Mouse (Mus musculus) layer of hippocampus, adult 11-12 months (tissue): ENCODE measurements around the gene Ddi2.
"Not testable (repeated sequence)": the region's sequence is repeated elsewhere in the genome, so short reads cannot be mapped to it uniquely, and the experiment has no call there.

Source experiments
- DNase-seq: peaks from one replicate; pipeline ENCODE4 v3.0.0; 2022; ENCODE audit warnings: low spot score

Gene Ddi2

DNA sequence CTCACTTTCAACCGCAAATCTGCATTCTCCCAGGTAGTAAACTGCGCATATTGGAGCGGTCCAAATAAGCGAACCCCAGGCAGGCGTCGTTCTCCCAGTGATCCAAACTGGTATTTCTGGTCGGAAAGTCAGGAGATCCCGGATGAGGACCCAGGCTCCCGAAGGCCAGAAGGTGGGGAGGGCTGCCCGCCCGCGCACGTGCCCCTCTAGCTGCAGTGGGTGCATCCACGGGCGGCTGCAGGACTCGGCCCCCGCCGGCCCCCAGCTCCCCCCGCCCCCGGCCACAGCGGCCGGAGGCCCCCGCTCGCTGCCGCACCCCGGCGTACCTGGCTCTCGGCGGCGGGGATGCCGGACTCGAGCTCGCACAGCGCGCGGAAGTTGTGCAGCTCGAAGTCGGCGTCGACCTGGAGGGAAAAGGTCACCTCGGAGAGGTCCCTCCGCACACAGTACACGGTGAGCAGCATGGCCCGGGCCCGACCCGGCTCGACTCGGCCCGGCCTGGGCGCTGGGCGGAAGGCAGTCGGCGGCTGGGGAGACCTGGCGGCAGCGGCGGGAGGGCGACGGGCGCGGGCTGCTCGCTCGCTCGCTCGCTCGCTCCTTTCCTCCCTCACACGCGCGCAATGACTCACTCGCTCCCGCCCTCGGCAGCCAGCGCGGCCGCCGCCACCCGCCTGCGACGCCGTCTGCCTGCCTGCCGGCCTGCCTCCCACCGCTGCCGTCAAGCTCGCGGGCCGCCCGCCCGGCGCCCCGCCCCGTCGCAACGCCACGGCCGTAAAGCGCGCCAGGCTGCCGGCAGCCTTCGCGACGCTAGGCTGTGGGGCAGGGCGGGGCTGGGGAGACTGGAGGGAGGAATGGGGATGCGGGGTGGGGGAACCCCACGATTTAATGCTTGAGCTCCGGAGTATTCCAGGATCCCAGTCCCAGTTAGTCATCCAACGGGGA, at the start of gene Ddi2:
Gene Ddi2 (minus strand): TSS at position 689 of the 942 bp plus-strand sequence.
- peak; percentile 90 for DNase-seq

DNA sequence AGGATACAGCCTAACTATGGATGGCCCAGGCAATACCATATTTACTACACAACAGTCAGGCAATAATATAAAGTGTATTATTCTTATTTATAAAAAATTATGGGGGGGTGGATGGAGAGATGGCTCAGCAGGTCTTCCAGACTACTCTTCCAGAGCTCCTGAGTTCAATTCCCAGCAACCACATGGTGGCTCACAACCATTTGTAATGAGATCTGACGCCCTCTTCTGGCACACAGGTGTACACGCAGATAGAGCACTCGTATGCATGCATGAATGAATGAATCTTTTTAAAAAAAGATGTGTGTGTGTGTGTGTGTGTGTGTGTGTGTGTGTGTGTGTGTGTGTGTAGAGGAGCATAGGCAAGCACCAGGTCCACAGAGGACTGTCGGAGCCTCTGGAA, 49.8 kb upstream of the Ddi2 start:
- DNase-seq = not testable (repeated sequence)

DNA sequence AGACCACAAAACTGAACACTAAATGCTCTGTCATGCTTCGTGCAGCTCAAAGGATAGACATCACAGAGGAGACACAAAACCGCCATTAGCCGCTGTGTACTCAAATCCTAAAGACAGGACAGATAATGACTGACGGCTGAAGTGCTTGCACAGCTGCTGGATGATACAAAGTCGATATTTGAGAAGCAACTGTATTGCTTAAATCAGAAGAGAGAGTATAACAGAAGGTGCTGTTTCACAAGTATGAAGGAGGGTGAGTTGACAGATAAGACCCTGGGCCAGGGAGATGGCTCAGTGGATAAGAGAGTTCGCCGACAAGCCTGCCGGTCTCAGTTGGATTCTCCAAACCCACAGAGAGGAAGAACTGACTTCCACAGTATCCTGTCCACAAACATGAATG, 48.6 kb upstream of the Ddi2 start:
- DNase-seq = no peak

DNA sequence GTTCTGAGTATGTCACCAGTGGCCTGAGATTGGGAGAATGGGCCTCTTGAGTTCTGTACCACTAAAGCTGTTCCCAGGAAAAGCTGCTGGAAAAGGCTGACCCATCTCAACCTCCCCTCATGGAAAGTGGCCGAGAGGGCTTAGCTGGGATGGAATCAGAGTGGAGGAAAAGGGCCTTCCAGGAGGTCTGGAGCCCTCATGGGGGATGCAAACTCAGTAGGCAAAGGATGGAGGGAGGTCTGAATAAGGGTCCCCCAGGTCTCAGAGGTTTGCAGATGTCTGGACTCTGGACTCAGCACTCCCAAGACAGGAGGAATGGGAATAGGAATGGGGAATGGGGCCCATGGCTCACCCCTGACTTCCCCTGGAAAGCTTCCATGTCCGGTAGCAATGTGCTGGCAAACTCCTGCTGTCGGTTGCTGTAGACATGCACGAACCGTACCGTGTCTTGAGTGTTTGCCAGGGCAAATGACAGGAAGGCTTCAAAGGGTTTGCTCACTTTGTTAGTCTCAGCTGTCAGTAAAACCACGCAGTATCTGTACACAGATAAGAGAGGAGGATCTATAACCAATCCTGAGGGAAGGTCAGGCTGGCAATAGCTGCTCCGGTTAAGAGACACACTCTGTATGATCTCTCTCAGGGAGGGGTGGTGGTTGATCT, 46.4 kb upstream of the Ddi2 start:
- no peak for DNase-seq

DNA sequence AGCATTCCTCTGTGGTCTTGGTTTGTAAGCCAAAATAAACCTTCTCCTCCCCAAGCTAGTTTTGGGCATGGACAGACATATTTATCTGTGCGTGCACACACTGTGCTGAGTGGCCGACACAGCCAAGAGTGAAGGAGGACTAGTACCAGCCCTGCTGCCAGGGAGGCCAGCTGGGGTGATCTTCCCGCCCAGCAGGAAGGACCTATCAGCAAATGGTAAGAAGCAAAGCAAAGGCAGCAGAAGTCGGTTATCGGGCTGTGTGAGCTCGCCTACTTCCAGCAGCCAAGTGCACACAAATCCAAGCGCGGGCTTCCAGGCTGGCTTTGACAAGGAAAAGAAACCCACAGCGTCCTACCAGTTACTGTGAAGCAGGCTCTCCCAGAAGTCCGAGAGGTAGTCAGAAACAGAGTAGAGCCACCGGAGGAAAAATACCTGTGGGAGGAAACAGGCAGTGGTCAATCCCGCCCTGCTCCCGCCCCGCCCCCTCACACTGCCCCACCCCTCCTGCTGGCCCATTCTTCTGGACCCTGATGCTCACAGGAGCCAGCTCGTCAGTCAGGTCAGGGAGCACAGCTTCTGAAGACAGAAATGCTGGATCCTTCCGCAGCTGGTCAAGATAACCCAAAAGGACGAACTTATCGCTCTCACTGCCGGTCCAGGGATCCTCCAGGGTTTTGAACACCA, 44.3 kb upstream of the Ddi2 start:
- peak; percentile 44 for DNase-seq

DNA sequence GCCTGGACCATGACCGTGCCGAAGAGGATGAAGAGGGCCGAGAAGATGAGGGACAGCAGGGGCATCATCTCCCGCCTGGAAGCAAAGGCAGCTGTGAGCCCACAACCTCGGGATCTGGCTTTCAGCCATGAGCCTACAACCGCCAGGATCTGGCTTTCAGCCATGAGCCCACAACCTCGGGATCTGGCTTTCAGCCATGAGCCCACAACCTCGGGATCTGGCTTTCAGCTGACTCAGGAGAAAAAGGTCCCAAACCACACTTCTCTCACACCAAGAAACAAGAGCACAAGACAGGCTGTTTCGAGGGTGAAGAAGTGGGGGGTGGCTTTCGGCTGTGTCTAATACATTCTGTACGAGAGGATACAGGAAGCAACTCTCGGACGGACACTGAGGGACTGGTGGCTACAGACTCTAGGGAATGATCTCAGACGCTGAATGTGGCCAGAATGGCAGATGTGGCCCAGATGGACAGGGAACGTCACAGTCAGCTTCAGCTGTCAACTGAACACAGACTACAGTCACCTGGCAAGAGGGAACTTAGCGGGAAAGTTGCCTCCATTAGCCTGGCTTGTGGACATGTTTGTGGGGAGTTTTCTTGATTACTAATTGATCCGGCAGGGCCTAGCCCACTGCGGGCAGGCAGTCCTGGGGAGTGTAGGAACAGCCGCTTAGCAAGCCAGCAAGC, 43.6 kb upstream of the Ddi2 start:
- peak; percentile 64 for DNase-seq

DNA sequence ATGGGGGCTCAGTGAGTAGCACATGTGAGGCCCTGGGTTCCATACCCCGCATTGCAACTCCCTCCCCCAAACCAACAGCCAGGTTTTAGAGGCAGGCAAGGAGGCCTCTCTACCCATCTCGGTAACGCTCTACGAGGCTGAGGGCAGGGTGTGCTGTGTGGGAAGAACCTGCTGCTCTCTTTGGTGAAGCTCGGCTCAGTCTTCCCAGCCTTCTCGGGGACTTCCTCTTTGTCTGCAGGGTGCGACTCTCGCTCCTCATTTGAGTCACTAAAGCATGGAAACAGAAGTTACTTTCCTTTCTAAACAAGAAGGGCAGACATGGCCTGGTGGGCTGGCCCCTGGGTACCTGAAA, 43.1 kb upstream of the Ddi2 start:
- DNase-seq = no peak

DNA sequence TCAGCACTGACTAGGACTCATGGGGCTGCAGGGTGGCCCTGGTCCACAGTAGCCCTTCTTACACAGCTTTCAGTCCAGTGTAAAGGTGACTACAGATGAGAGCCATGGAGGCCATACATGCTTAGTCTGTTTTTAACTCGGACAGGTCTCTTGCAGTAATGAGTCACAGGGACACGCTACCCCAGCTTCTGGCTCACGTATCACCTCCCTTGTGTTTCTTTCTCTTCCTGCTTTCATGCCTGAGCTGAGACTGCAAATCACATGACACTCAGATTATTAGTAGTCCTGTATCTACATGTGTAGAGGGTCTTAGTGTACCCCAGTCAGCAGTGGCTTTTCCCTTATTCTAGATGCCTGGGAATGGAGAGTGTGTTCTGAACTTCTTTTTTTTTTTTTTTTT, 41.8 kb upstream of the Ddi2 start:
- DNase-seq = no peak

DNA sequence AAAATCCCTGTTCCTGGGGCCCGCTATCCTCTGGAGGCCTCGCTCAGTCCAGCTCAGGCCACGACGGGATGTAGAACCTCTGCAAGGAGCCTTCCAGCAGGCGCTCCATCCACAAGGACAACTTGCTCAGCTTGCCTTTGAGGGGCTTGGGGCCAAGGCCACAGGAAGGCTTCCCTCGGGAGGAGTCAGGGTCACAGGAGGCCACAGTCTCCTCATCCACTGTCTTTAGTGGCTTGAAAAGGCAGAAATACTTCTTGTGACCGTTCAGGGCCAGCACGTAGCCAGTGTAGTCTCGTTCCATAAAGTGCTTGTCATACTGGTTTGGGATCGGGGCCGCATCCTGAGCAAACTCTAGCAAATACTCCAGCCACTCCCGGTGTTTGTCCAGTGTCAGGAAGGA, 40.3 kb upstream of the Ddi2 start:
- DNase-seq = no peak

DNA sequence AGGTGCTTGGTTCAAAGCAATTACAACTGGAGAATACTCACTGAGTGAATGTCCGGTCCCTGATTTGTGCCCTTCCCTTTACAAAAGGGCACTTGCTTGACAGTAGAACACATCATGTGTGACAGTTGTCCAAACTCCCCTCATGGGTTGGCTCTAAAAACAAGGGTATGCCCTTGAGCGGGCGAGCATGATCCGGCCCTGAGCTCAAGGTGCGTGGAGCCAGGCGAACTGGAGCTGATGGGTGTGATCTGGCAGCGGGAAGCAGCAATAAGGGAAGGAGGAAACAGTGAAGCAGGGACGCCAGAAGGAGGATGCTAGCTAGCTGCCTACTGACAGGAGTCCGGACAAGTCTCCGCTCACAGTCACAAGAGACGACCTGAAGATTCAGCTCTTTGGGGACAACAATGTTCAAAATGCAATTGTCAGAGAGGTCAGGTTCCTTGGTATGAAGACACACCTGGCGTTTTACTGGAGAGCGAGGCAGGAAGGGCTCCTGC, 38.9 kb upstream of the Ddi2 start:
- DNase-seq = no peak

DNA sequence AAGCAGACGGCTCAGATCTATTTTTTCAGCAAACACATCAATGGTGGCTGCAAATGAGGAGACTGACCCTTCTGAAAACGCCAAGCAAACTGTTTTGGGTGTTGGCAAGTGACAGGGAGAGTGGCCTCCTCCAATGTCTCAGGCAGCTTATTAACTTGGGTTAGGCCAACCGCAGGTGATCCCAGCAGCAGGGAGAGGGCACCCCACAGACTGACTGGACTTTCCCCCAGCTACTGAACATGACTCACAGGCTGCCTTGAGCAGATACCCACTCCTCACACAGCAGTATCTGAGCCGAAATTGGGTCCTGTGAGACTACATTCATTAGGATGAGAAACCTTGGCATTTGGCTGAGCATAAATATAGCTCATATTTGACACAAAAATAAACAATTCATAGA, 37.7 kb upstream of the Ddi2 start:
- no peak for DNase-seq

DNA sequence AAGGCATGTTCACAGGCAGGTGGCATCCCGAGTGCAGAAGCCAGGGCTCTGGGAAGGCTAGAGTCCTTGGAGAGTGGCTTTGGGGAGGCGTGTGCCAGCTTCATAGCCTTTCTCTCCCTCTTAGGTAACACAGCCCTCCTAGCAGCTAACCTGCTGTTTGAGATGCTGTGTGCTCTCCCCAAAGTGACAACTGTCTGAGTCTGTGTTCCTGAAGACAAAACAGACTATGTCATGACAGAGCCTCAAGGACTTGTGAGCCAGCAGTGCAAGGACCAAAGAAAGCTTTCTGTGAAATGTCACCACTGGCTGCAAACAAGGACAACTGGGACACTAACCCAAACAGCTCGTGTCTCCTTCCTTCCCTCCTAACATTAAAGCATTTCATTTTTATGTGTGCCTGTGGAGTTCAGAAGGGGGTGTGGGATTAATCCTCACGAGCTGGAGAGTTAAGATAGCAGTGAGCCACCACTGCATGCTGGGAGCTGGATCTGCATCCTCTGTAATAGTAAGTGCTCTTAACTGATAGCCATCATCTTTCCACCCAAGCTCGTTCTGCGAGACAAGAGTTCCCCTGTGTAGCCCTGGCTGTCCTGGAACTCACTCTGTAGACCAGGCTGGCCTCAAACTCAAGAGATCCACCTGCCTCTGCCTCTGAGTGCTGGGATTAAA, 35.8 kb upstream of the Ddi2 start:
- DNase-seq = no peak

DNA sequence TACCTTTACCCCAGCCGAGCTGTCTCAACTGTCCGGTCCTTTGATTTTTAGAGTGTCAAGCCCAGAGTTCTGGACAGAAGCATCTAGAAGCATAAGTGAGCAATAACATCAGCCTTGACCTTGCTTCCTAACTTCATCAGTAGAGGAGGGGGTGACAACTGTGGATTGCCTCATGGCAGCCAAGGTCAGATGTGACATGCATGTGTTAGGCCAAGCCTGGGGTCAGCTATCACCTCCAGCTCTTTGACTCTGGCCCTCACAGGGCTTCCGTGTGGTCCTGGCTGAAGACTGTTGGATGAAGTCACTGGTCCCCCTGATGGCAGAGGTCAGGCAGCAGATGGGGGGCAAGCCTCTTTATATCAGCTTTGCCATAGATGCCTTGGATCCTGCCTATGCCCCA, 33.9 kb upstream of the Ddi2 start:
- DNase-seq = no peak

DNA sequence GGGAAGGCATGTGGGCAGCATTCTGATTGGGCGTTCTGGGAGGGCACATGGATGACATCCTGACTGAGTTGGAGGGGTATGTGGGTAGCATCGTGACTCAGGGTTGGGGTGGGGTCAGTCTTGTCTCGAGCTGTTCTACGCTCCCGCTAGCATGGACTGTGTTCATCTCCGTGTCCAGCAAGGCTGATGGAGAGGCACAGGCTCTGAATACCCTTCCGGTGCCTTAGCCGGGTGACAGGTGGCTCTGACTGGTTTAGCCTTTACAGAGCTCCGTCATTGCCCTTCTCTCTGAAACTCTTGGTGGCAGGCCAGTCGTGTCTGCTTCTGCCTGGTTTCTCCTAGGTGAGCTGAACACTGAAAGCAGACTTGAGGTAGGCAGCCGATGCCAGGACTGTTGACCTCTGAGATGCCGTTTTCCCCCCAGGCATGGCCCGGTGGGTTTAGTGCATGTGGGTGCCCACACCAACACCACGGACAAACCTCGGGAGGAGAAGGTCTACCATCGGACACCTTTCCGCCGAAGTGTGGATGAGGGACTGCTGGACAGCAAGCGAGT, 32.2 kb upstream of the Ddi2 start:
- no peak for DNase-seq

DNA sequence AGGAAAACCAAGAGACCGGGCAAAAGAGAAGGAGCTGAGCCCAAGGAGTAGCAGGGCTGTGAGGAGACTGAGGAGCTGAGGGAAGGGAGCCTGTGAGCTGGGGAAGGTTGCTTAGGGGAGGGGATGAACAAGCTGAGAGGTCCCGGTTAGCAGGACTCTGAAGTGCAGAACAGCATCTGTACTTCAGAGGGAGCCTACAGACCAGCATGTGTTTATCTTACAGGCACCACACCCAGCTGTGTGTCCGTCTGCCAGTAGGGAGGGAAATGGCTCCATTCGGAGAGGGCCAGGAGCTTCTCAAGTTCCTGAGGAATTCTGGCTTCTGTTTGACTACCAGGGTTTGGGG, 28.8 kb upstream of the Ddi2 start:
- DNase-seq = no peak

DNA sequence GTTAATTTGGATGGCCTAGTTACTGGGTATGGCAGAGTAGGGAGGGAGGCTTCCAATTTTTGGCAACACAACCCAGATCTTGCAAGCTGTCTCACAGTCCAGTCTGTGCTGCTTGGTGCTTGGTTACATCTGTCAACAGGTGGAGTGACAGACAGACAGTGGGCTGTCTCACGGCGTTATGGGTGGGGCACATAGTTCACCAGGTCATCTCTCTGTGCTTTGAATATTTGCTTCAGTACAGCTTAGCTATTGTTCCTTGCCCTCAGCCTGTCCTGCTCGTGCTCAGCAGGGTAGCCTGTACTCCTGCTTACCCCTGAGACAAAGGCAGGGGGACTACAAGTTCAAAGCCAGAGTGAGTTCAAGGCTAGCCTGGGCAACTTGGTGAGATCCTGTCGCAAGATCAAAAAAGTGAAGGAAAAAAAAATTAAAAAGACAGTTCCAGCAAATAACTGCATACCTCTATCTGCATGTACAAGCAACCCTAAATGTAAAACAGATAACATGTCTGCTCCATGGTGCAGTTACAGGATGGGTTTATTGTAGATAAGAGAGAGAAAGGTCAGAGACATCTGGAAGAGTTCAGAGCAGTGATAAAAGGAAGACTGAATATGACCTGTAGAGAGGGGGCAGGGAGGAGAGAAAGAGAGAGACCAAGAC, 28.3 kb upstream of the Ddi2 start:
- DNase-seq = no peak

DNA sequence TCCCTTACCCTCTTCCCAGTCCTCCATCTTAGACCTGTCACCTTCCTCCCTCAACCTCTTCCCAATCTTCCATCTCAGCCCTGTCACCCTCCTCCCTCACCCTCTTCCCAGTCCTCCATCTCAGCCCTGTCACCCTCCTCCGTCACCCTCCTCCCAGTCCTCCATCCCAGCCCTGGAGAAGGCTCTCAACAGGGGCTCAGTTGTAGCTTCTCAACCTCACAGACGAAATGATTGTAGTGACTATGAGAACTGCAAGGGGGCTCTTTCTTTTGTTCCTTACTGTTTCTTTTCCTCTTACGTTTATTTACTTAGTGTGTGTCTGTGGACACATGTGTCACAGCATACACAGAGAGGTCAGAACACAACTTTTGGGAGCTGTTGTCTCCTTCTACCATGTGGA, 27.6 kb upstream of the Ddi2 start:
- no peak for DNase-seq

DNA sequence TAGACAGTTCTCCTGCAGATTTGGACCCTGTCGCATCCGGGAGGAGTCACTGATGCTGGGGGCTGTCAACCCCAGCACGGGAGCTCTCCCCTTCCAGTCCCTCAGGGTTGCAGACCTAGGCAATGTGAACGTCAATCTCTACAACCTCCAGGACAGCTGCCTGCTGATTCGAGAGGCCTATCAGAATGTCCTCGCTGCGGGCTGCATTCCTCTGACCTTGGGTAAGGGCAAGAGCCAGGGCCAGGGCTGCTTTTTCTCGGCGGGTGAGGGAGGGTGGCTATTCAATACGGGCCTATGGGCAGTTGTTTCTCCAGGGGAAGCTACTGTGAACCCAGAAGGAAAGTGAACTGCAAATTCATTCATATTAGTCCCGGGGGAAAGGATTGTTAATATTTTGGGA, 26.3 kb upstream of the Ddi2 start:
- DNase-seq = no peak

DNA sequence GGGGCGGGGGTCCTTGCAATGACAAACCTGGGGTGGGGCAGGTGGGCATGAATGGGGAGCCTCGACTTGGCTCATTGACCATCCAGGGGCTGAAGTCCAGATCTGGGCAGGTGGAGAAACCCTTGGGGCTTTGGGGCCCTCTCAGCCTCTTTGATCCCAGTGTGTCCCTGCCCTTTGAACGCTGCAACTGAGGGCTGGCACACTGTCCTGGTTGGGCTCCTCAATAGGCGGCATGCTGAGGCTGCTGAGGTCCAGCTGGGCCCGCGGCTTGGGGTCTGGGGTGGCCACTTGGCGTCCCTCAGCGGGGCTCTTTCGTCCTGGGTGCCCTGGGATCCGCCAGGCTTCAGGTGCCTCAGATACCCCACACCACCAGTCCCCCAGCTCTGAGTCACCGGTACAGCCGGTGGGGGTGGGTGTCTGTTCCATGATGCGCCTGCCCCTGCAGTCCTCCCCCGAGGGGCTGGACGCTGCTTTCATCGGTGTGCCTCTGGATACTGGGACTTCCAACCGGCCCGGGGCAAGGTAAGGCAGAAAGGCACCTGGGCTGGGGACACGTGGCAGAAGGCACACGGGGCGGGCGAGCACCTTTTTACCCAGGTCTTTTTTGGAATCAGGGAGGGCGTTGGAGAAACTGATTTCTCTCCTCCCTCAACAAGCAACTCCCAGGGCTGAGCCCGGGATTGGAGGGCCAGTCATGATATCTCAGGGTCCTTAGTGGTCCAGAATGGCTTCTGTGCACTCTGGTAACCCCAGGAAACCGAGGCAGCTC, 23.5 kb upstream of the Ddi2 start, which contains the start of gene Agmat:
Gene Agmat (plus strand): TSS at position 95 of the 769 bp plus-strand sequence.
- DNase-seq = no peak

DNA sequence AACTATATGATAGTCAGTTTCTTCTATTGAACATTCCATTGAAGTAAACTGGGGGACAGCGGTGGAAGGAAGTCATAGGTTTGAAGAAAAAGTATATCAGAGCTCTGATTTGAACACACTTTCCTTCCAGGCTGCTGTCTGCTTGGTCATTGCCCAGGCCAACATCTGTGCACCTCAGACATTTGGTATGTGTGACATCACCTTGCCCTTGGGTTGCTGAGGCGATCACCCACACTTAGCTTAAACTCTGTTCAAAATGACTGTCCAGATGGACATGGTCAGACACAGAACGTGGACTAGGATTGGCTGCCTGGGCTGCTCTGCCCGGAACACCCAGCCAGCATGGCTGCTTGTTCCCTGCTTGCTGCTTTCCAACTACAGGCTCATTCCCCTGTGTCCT, 19.2 kb upstream of the Ddi2 start:
- no peak for DNase-seq
